Mouse (Mus musculus) limb, embryonic 11.5 days (tissue): Measurements from ENCODE around the gene Nme2. TPM values are rescaled to one million over a fixed set of nuclear protein-coding genes. Genes with fewer than 3 reads are reported as not detected.

ENCODE experiments used
- ATAC-seq: fragments of 200-750 bp; cut with Nextera tagmentation; 2 replicates; pipeline ENCODE4 v1.8.0; 2017; ENCODE audit warnings: low read depth; ENCODE audit not compliant: insufficient number of reproducible peaks, low FRiP score, low TSS enrichment
- DNase-seq: peaks from one replicate; pipeline ENCODE4 v3.0.0-alpha.2; 2015; ENCODE audit warnings: low spot score
- H3K27ac ChIP-seq: fragments of 300-500 bp; sonication (generic); replicated peaks from 2 replicates; pipeline ENCODE4 v1.5.1; 2014; ENCODE audit warnings: low read depth, mild to moderate bottlenecking, low read length
- H3K27me3 ChIP-seq: fragments of 300-500 bp; sonication (generic); 2 replicates; pipeline ENCODE4 v1.6.1; 2014; ENCODE audit warnings: mild to moderate bottlenecking, low read length, mixed read lengths; ENCODE audit not compliant: control insufficient read depth, insufficient read depth
- H3K36me3 ChIP-seq: fragments of 300-500 bp; sonication (generic); 2 replicates; pipeline ENCODE4 v1.6.1; 2014; ENCODE audit warnings: mild to moderate bottlenecking, low read length, moderate library complexity, mixed read lengths; ENCODE audit not compliant: control insufficient read depth, insufficient read depth
- H3K4me1 ChIP-seq: fragments of 300-500 bp; sonication (generic); 2 replicates; pipeline ENCODE4 v1.6.1; 2014; ENCODE audit warnings: low read length, mixed read lengths; ENCODE audit not compliant: control insufficient read depth, insufficient read depth
- H3K4me2 ChIP-seq: fragments of 300-500 bp; sonication (generic); 2 replicates; pipeline ENCODE4 v1.6.1; 2014; ENCODE audit warnings: low read depth, mild to moderate bottlenecking, moderate library complexity; ENCODE audit not compliant: severe bottlenecking
- H3K4me3 ChIP-seq: fragments of 300-500 bp; sonication (generic); 2 replicates; pipeline ENCODE4 v1.5.1; 2014; ENCODE audit warnings: low read depth, low read length
- H3K9ac ChIP-seq: fragments of 300-500 bp; sonication (generic); 2 replicates; pipeline ENCODE4 v1.6.1; 2014; ENCODE audit warnings: mild to moderate bottlenecking, low read length
- H3K9me3 ChIP-seq: fragments of 300-500 bp; sonication (generic); 2 replicates; pipeline ENCODE4 v1.6.1; 2016; ENCODE audit warnings: low read length; ENCODE audit not compliant: control insufficient read depth
- WGBS: fragments of 180-500 bp; shearing (Covaris S2); extraction: QIAGEN DNeasy Blood & Tissue Kit; methylation state at CpG from one replicate; pipeline ENCODE4 v1.1.7; 2014; 5-methylcytosine and 5-hydroxymethylcytosine counted together
- polyA plus RNA-seq: library from polyadenylated mRNA; unstranded; fragments of >200 nt; fragmentation: Nextera tagmentation; extraction: Ambion mirVana; gene quantifications from 2 replicates; pipeline ENCODE4 v1.2.1, GENCODE M21; 2014

Nme2 gene
- polyA plus RNA-seq, result 210 and 214 TPM in 2 replicates

- WGBS, result 1% methylated on average over 6 of the region's 6 CpGs
- Histone ChIP-seq H3K4me2 (peak within 1 kb of the TSS; percentile 80), H3K9ac (peak within 1 kb of the TSS; percentile 76), H3K9me3 (no peaks in the 10 kb centered on the region), H3K27me3 (no peaks in the 10 kb centered on the region), H3K4me3 (peak within 1 kb of the TSS; percentile 47), H3K4me1 (no peaks in the 10 kb centered on the region; the same call in none of the 2 replicates), H3K36me3 (peaks cover 9% of the 10 kb centered on the region; the same call in 1 of the 2 replicates), H3K27ac (peak within 1 kb of the TSS; percentile 37)
- DNase-seq (no peak), ATAC-seq (peak; percentile 14; the same call in 1 of the 2 replicates)
Measured at GRCm38 (mm10) chr11:93956159-93956558, at the start of gene Nme2. Nme2 (minus strand) TSS chr11:93956259.

- DNase-seq (no peak), ATAC-seq (no peak)
- Histone ChIP-seq H3K4me1 (no peaks in the 10 kb centered on the region), H3K36me3 (no peaks in the 10 kb centered on the region), H3K9ac (no peak overlapping the region), H3K27ac (no peak overlapping the region), H3K4me2 (no peak overlapping the region), H3K4me3 (no peak overlapping the region), H3K27me3 (no peaks in the 10 kb centered on the region), H3K9me3 (no peaks in the 10 kb centered on the region)
- WGBS, result 91% methylated on average over 2 of the region's 2 CpGs
Measured at GRCm38 (mm10) chr11:94003346-94003745, 47.3 kb upstream of the Nme2 start.

GRCm38 (mm10) chr11:93999276-93999675 is 43.2 kb upstream of the Nme2 start:
- no peak overlapping the region for H3K4me2 ChIP-seq
- H3K27me3 ChIP-seq, result no peaks in the 10 kb centered on the region
- DNase-seq, result no peak
- no peaks in the 10 kb centered on the region for H3K9me3 ChIP-seq
- H3K9ac ChIP-seq, result no peak overlapping the region
- no peak overlapping the region for H3K27ac ChIP-seq
- ATAC-seq, result no peak
- H3K4me1 ChIP-seq, result peaks cover 5% of the 10 kb centered on the region
- no peak overlapping the region for H3K4me3 ChIP-seq
- no peaks in the 10 kb centered on the region for H3K36me3 ChIP-seq

GRCm38 (mm10) chr11:93997141-93997775 is 41.2 kb upstream of the Nme2 start:
- Histone ChIP-seq H3K27me3 (no peaks in the 10 kb centered on the region), H3K4me2 (peak overlapping the region; percentile 91), H3K9me3 (no peaks in the 10 kb centered on the region), H3K9ac (no peak overlapping the region), H3K27ac (no peak overlapping the region), H3K36me3 (no peaks in the 10 kb centered on the region), H3K4me1 (peaks cover 5% of the 10 kb centered on the region), H3K4me3 (peak overlapping the region; percentile 77)
- 37% methylated on average over 13 of the region's 13 CpGs for WGBS
- ATAC-seq (no peak), DNase-seq (no peak)

- no peaks in the 10 kb centered on the region for H3K27me3 ChIP-seq
- H3K4me2 ChIP-seq, result peak overlapping the region; percentile 91
- peak; percentile 60 for ATAC-seq
- no peaks in the 10 kb centered on the region for H3K9me3 ChIP-seq
- H3K4me3 ChIP-seq, result peak overlapping the region; percentile 77
- DNase-seq, result peak; percentile 75
- H3K36me3 ChIP-seq, result no peaks in the 10 kb centered on the region
- under 1% methylated on average over 58 of the region's 58 CpGs for WGBS
- H3K27ac ChIP-seq, result peak overlapping the region; percentile 72
- H3K4me1 ChIP-seq, result peaks cover 5% of the 10 kb centered on the region
- peak overlapping the region; percentile 87 for H3K9ac ChIP-seq
Measured at GRCm38 (mm10) chr11:93996306-93997140, 40.5 kb upstream of the Nme2 start.

GRCm38 (mm10) chr11:93995720-93996305 is 39.8 kb upstream of the Nme2 start, which contains the start of gene Spag9:
Spag9 (plus strand) TSS chr11:93996091.
- Histone ChIP-seq H3K27ac (peak within 1 kb of the TSS; percentile 81), H3K4me2 (peak within 1 kb of the TSS; percentile 91), H3K27me3 (no peaks in the 10 kb centered on the region), H3K4me1 (peaks cover 5% of the 10 kb centered on the region), H3K9ac (peak within 1 kb of the TSS; percentile 87), H3K36me3 (no peaks in the 10 kb centered on the region), H3K9me3 (no peaks in the 10 kb centered on the region), H3K4me3 (peak within 1 kb of the TSS; percentile 77)
- WGBS, result under 1% methylated on average over 65 of the region's 70 CpGs
- DNase-seq (peak; percentile 91), ATAC-seq (peak; percentile 89)

GRCm38 (mm10) chr11:93995111-93995719 is 39.2 kb upstream of the Nme2 start:
- Histone ChIP-seq H3K4me1 (peaks cover 5% of the 10 kb centered on the region), H3K36me3 (no peaks in the 10 kb centered on the region), H3K4me2 (peak overlapping the region; percentile 91), H3K9ac (peak overlapping the region; percentile 67), H3K4me3 (peak overlapping the region; percentile 77), H3K27me3 (no peaks in the 10 kb centered on the region), H3K9me3 (no peaks in the 10 kb centered on the region), H3K27ac (peak overlapping the region; percentile 81)
- DNase-seq (peak; percentile 27), ATAC-seq (peak; percentile 53)
- WGBS, result 6% methylated on average over 15 of the region's 15 CpGs

GRCm38 (mm10) chr11:93994531-93994930 is 38.5 kb upstream of the Nme2 start:
- Histone ChIP-seq H3K36me3 (no peaks in the 10 kb centered on the region), H3K27ac (no peak overlapping the region), H3K27me3 (no peaks in the 10 kb centered on the region), H3K9ac (no peak overlapping the region), H3K4me1 (peaks cover 5% of the 10 kb centered on the region), H3K9me3 (no peaks in the 10 kb centered on the region), H3K4me3 (peak overlapping the region; percentile 77; the same call in 1 of the 2 replicates), H3K4me2 (no peak overlapping the region)
- ATAC-seq (no peak), DNase-seq (no peak)
- WGBS, result 71% methylated on average over 5 of the region's 5 CpGs
